ENCODE assay signal across 7 mouse cellular contexts in genomic region chr11:104648571-104648970, GRCm38 (mm10). TPM values are rescaled to one million over a fixed set of nuclear protein-coding genes. Genes with fewer than 3 reads are reported as not detected.
DNase-seq lines count a peak whose midpoint lies in the region; TF ChIP-seq lines count a peak whose summit lies in the region.

No protein-coding gene starts in this region.

- H3K9ac ChIP-seq in ES-E14 (ENCODE audit: insufficient read depth, low read depth, low read length, poor library complexity, severe bottlenecking), result no peak overlapping the region

- H3K4me3 ChIP-seq in ES-E14 (ENCODE audit: insufficient read depth in 1 of 2, low read depth in 1 of 2, low read length in 2 of 2, poor library complexity in 1 of 2, severe bottlenecking in 1 of 2), result no peak overlapping the region

- peak; percentile 19 for DNase-seq in kidney, adult 9 months
- DNase-seq in kidney, adult 11 months, result no peak
- peak; percentile 83 for DNase-seq in ES-E14 (ENCODE audit: low read depth, low spot score)
- DNase-seq in c-Kit-positive CD71-positive TER-119-positive erythroid progenitor cells, embryonic 14.5 days (ENCODE audit: low spot score), result peak; percentile 54
- peak; percentile 37 to 51 for DNase-seq in lung, postnatal 4 days
- DNase-seq in thymus, postnatal 36 days, result peak; percentile 64 to 68
- DNase-seq in left cerebral cortex, adult 8-10 months (ENCODE audit: low spot score in 2 of 2), result no peak

- no peaks in the 10 kb centered on the region for H3K9me3 ChIP-seq in ES-E14 (ENCODE audit: control insufficient read depth, insufficient read depth, low read depth, low read length)

- no peaks in the 10 kb centered on the region for H3K36me3 ChIP-seq in ES-E14 (ENCODE audit: control insufficient read depth, insufficient read depth, low read length, poor library complexity, severe bottlenecking)

- no peak overlapping the region for H3K27ac ChIP-seq in ES-E14 (ENCODE audit: insufficient read depth, low read depth, low read length, poor library complexity, severe bottlenecking)

- in situ Hi-C loops in ES-E14 (cut with MboI; ENCODE audit: low sequenced_read_pairs in 2 of 2, unreplicated experiment in 2 of 2), result no loop called here

- H3K4me1 ChIP-seq in ES-E14 (ENCODE audit: control insufficient read depth in 2 of 2, insufficient read depth in 2 of 2, low read length in 2 of 2, poor library complexity in 1 of 2), result peaks cover 0 to 4% of the 10 kb centered on the region in 2 experiments; a peak in 1 of 4 replicates

TF ChIP-seq in ES-E14, 5 proteins besides CTCF, POLR2A, EP300 and RAD21:
- peak; percentile 89 for TF ChIP-seq MAFK (IDR thresholded peaks at IDR 0.05; ENCODE audit: insufficient read depth, low read depth, low read length)
- no peak for TF ChIP-seq HCFC1 (IDR thresholded peaks at IDR 0.05; ENCODE audit: borderline replicate concordance, insufficient read depth, low read length)
- TF ChIP-seq CHD2 (IDR thresholded peaks at IDR 0.05; ENCODE audit: low read depth, low read length), result no peak
- no peak for TF ChIP-seq ZC3H11A (IDR thresholded peaks at IDR 0.05; ENCODE audit: borderline replicate concordance, low read depth, low read length)

RNA-seq across cellular contexts. Expression of gene Gm11639, which starts 36.9 kb away (rescaled TPM):
- 0.21 and 0.36 TPM in 2 replicates for total RNA-seq in ES-E14 (2012; rRNA removed)
- under 1 TPM; 0.54 to 0.61 (median 0.56) TPM for total RNA-seq in left cerebral cortex, adult 8-10 months (2022)

RNA-seq across cellular contexts. Expression of gene Itgb3, which starts 40.8 kb away (rescaled TPM):
- total RNA-seq in ES-E14 (2012; rRNA removed), result 4.9 and 7.7 TPM in 2 replicates
- total RNA-seq in left cerebral cortex, adult 8-10 months (2022), result 1 to 10 TPM; 2.5 to 4.7 (median 3.7) TPM

Comparison
In these comparisons a context has a peak if more than half of its experiments do, and no peak if none do; other contexts are left out.
1. DNase-seq: peak in kidney, adult 9 months (single experiment), ES-E14 (single experiment), c-Kit-positive CD71-positive TER-119-positive erythroid progenitor cells, embryonic 14.5 days (single experiment), lung, postnatal 4 days (2 of 2) and thymus, postnatal 36 days (2 of 2); none in kidney, adult 11 months (single experiment) and left cerebral cortex, adult 8-10 months (0 of 2).